Mouse (Mus musculus) thymus, postnatal 10 days (tissue): ENCODE measurements around the gene Adcy1.

Experiments
- DNase-seq, 2 experiments: peaks; one replicate each; pipeline ENCODE4 v3.0.0; 2021; ENCODE audit warnings: low spot score in 2 of 2

The Adcy1 gene

GRCm38 (mm10) chr11:7136246-7136855 lies 73.1 kb downstream of the Adcy1 start:
- DNase-seq, result no peak

GRCm38 (mm10) chr11:7138370-7138769 lies 75.1 kb downstream of the Adcy1 start:
- no peak for DNase-seq

- DNase-seq, result peak; percentile 56 to 58
Measured at GRCm38 (mm10) chr11:7140449-7140848, 77.2 kb downstream of the Adcy1 start.

- peak in 1 of 2 experiments; percentile 3 for DNase-seq
Measured at GRCm38 (mm10) chr11:7142725-7143124, 79.4 kb downstream of the Adcy1 start.

- peak in 1 of 2 experiments; percentile 33 for DNase-seq
Measured at GRCm38 (mm10) chr11:7144369-7144768, 81.1 kb downstream of the Adcy1 start.

GRCm38 (mm10) chr11:7145221-7145620 lies 81.9 kb downstream of the Adcy1 start:
- DNase-seq, result peak; percentile 70 to 84

GRCm38 (mm10) chr11:7147536-7147935 lies 84.2 kb downstream of the Adcy1 start:
- DNase-seq, result no peak

- DNase-seq, result no peak
Measured at GRCm38 (mm10) chr11:7147945-7148344, 84.7 kb downstream of the Adcy1 start.

GRCm38 (mm10) chr11:7149471-7149870 lies 86.2 kb downstream of the Adcy1 start:
- DNase-seq, result peak; percentile 50 to 63

GRCm38 (mm10) chr11:7150511-7150910 lies 87.2 kb downstream of the Adcy1 start:
- DNase-seq, result no peak

GRCm38 (mm10) chr11:7152371-7152770 lies 89.1 kb downstream of the Adcy1 start:
- DNase-seq, result no peak

- no peak for DNase-seq
Measured at GRCm38 (mm10) chr11:7153081-7153480, 89.8 kb downstream of the Adcy1 start.

GRCm38 (mm10) chr11:7156427-7156826 lies 93.1 kb downstream of the Adcy1 start:
- DNase-seq, result no peak

GRCm38 (mm10) chr11:7158196-7158595 lies 94.9 kb downstream of the Adcy1 start:
- DNase-seq, result no peak

GRCm38 (mm10) chr11:7160146-7160545 lies 96.9 kb downstream of the Adcy1 start:
- no peak for DNase-seq

GRCm38 (mm10) chr11:7160637-7161101 lies 97.4 kb downstream of the Adcy1 start:
- peak in 1 of 2 experiments; percentile 54 for DNase-seq

- peak; percentile 54 to 84 for DNase-seq
Measured at GRCm38 (mm10) chr11:7161502-7162174, 98.3 kb downstream of the Adcy1 start.

GRCm38 (mm10) chr11:7164416-7164815 lies 101.1 kb downstream of the Adcy1 start:
- no peak for DNase-seq

- DNase-seq, result no peak
Measured at GRCm38 (mm10) chr11:7169645-7170044, 106.4 kb downstream of the Adcy1 start.

GRCm38 (mm10) chr11:7173664-7174063 lies 110.4 kb downstream of the Adcy1 start:
- DNase-seq, result no peak

GRCm38 (mm10) chr11:7178724-7179123 lies 115.4 kb downstream of the Adcy1 start:
- no peak for DNase-seq

- DNase-seq, result no peak
Measured at GRCm38 (mm10) chr11:7179276-7179675, 116.0 kb downstream of the Adcy1 start.

- DNase-seq, result no peak
Measured at GRCm38 (mm10) chr11:7182409-7183042, 119.2 kb downstream of the Adcy1 start.
